Mouse (Mus musculus) hindbrain, embryonic 10.5 days (tissue): ENCODE measurements around the gene Usp47. TPM values are rescaled to one million over a fixed set of nuclear protein-coding genes. Genes with fewer than 3 reads are reported as not detected.
A peak's percentile ranks its signal among the peaks of the same experiment; 100 is the strongest.

Experiments used
- DNase-seq: peaks from one replicate; pipeline ENCODE4 v3.0.0-alpha.2; 2017; ENCODE audit warnings: low spot score
- H3K27ac ChIP-seq: fragments of 300-500 bp; sonication (generic); 2 replicates; pipeline ENCODE4 v1.5.1; 2016; ENCODE audit warnings: mild to moderate bottlenecking, moderate library complexity
- H3K27me3 ChIP-seq: fragments of 300-500 bp; sonication (generic); 2 replicates; pipeline ENCODE4 v1.6.1; 2016; ENCODE audit warnings: mild to moderate bottlenecking; ENCODE audit not compliant: poor library complexity, insufficient read depth, severe bottlenecking
- H3K36me3 ChIP-seq: fragments of 300-500 bp; sonication (generic); 2 replicates; pipeline ENCODE4 v1.6.1; 2016; ENCODE audit warnings: mild to moderate bottlenecking, moderate library complexity
- H3K4me1 ChIP-seq: fragments of 300-500 bp; sonication (generic); replicated peaks from 2 replicates; pipeline ENCODE4 v1.6.1; 2016; ENCODE audit warnings: mild to moderate bottlenecking
- H3K4me3 ChIP-seq: fragments of 300-500 bp; sonication (generic); 2 replicates; pipeline ENCODE4 v1.5.1; 2016; ENCODE audit warnings: mild to moderate bottlenecking, moderate library complexity
- H3K9me3 ChIP-seq: fragments of 300-500 bp; sonication (generic); 2 replicates; pipeline ENCODE4 v1.6.1; 2016; ENCODE audit warnings: mild to moderate bottlenecking, moderate library complexity
- WGBS: fragments of 180-500 bp; shearing (Covaris S2); methylation state at CpG from one replicate; pipeline ENCODE4 v1.1.7; 2016; 5-methylcytosine and 5-hydroxymethylcytosine counted together
- polyA plus RNA-seq: library from polyadenylated mRNA; unstranded; fragments of >200 nt; fragmentation: Nextera tagmentation; extraction: Ambion mirVana; gene quantifications from 2 replicates; pipeline ENCODE4 v1.2.1, GENCODE M21; 2016

The Usp47 gene
- polyA plus RNA-seq, 1 experiment from 2014 or later = 70.9 TPM

GRCm38 (mm10) chr7:112108757-112109156, 85.5 kb downstream of the Usp47 start:
- no peaks in the 10 kb centered on the region for H3K4me1 ChIP-seq
- H3K27me3 ChIP-seq = no peaks in the 10 kb centered on the region
- H3K9me3 ChIP-seq = no peaks in the 10 kb centered on the region
- H3K36me3 ChIP-seq = peaks cover 90% of the 10 kb centered on the region
- no peak overlapping the region for H3K27ac ChIP-seq
- no peak overlapping the region for H3K4me3 ChIP-seq
- DNase-seq = no peak

GRCm38 (mm10) chr7:112110638-112111372, 87.5 kb downstream of the Usp47 start:
- 96% methylated on average over 19 of the region's 19 CpGs for WGBS
- Histone ChIP-seq H3K27me3 (no peaks in the 10 kb centered on the region), H3K36me3 (peaks cover 74% of the 10 kb centered on the region), H3K4me3 (no peak overlapping the region), H3K27ac (no peak overlapping the region), H3K9me3 (no peaks in the 10 kb centered on the region), H3K4me1 (no peaks in the 10 kb centered on the region)
- DNase-seq = no peak

- Histone ChIP-seq H3K9me3 (no peaks in the 10 kb centered on the region), H3K4me3 (no peak overlapping the region), H3K36me3 (peaks cover 12% of the 10 kb centered on the region), H3K27ac (0 out of 2 replicates have a peak overlapping the region, but pooled peaks have one; percentile 31), H3K27me3 (no peaks in the 10 kb centered on the region), H3K4me1 (peaks cover 26% of the 10 kb centered on the region)
- WGBS = 84% methylated on average over 7 of the region's 7 CpGs
- no peak for DNase-seq
These were observed 94.2 kb downstream of the Usp47 start for GRCm38 (mm10) chr7:112117501-112117900.

GRCm38 (mm10) chr7:112118086-112118485, 94.8 kb downstream of the Usp47 start:
- 94% methylated on average over 7 of the region's 7 CpGs for WGBS
- Histone ChIP-seq H3K27ac (0 out of 2 replicates have a peak overlapping the region, but pooled peaks have one; percentile 31), H3K4me1 (peaks cover 26% of the 10 kb centered on the region), H3K27me3 (no peaks in the 10 kb centered on the region), H3K36me3 (peaks cover 8% of the 10 kb centered on the region; the same call in 1 of the 2 replicates), H3K4me3 (no peak overlapping the region), H3K9me3 (no peaks in the 10 kb centered on the region)
- DNase-seq = no peak

- Histone ChIP-seq H3K36me3 (peaks cover 6% of the 10 kb centered on the region; the same call in 1 of the 2 replicates), H3K4me3 (no peak overlapping the region), H3K9me3 (no peaks in the 10 kb centered on the region), H3K4me1 (peaks cover 26% of the 10 kb centered on the region), H3K27me3 (no peaks in the 10 kb centered on the region), H3K27ac (no peak overlapping the region)
- DNase-seq = no peak
- 88% methylated on average over 7 of the region's 7 CpGs for WGBS
These were observed 95.9 kb downstream of the Usp47 start for GRCm38 (mm10) chr7:112119248-112119647.

- H3K36me3 ChIP-seq = peaks cover 3% of the 10 kb centered on the region; the same call in 1 of the 2 replicates
- no peaks in the 10 kb centered on the region for H3K9me3 ChIP-seq
- H3K27ac ChIP-seq = peak overlapping the region; percentile 69
- peaks cover 32% of the 10 kb centered on the region for H3K4me1 ChIP-seq
- no peak for DNase-seq
- whole genome bisulfite sequencing = 68% methylated on average over 11 of the region's 11 CpGs
- H3K4me3 ChIP-seq = no peak overlapping the region
- no peaks in the 10 kb centered on the region for H3K27me3 ChIP-seq
These were observed 97.8 kb downstream of the Usp47 start for GRCm38 (mm10) chr7:112120861-112121810.

GRCm38 (mm10) chr7:112121866-112122500, 98.7 kb downstream of the Usp47 start:
- Histone ChIP-seq H3K9me3 (no peaks in the 10 kb centered on the region), H3K4me3 (no peak overlapping the region), H3K27me3 (no peaks in the 10 kb centered on the region), H3K36me3 (no peaks in the 10 kb centered on the region), H3K4me1 (peaks cover 34% of the 10 kb centered on the region), H3K27ac (peak overlapping the region; percentile 69)
- 74% methylated on average over 11 of the region's 11 CpGs for WGBS
- no peak for DNase-seq

GRCm38 (mm10) chr7:112123612-112124011, 100.3 kb downstream of the Usp47 start:
- H3K9me3 ChIP-seq = no peaks in the 10 kb centered on the region
- H3K36me3 ChIP-seq = no peaks in the 10 kb centered on the region
- peaks cover 43% of the 10 kb centered on the region for H3K4me1 ChIP-seq
- H3K27me3 ChIP-seq = no peaks in the 10 kb centered on the region
- WGBS = 92% methylated on average over 5 of the region's 5 CpGs
- DNase-seq = no peak
- H3K27ac ChIP-seq = no peak overlapping the region
- no peak overlapping the region for H3K4me3 ChIP-seq

- DNase-seq = no peak
- no peaks in the 10 kb centered on the region for H3K27me3 ChIP-seq
- no peak overlapping the region for H3K27ac ChIP-seq
- no peaks in the 10 kb centered on the region for H3K9me3 ChIP-seq
- 89% methylated on average over 7 of the region's 7 CpGs for WGBS
- no peaks in the 10 kb centered on the region for H3K36me3 ChIP-seq
- no peak overlapping the region for H3K4me3 ChIP-seq
- H3K4me1 ChIP-seq = peaks cover 42% of the 10 kb centered on the region
These were observed 102.4 kb downstream of the Usp47 start for GRCm38 (mm10) chr7:112125625-112126260.

- Histone ChIP-seq H3K4me1 (peaks cover 31% of the 10 kb centered on the region), H3K9me3 (no peaks in the 10 kb centered on the region), H3K4me3 (no peak overlapping the region), H3K27ac (no peak overlapping the region), H3K27me3 (no peaks in the 10 kb centered on the region), H3K36me3 (no peaks in the 10 kb centered on the region)
- no peak for DNase-seq
- WGBS = 75% methylated on average over 5 of the region's 5 CpGs
These were observed 103.9 kb downstream of the Usp47 start for GRCm38 (mm10) chr7:112127085-112127637.

GRCm38 (mm10) chr7:112127954-112128353, 104.7 kb downstream of the Usp47 start:
- DNase-seq = no peak
- H3K27ac ChIP-seq = no peak overlapping the region
- no peaks in the 10 kb centered on the region for H3K36me3 ChIP-seq
- H3K27me3 ChIP-seq = no peaks in the 10 kb centered on the region
- no peaks in the 10 kb centered on the region for H3K9me3 ChIP-seq
- no peak overlapping the region for H3K4me3 ChIP-seq
- 89% methylated on average over 4 of the region's 4 CpGs for WGBS
- H3K4me1 ChIP-seq = peaks cover 30% of the 10 kb centered on the region; the same call in 1 of the 2 replicates

- WGBS = 74% methylated on average over 4 of the region's 4 CpGs
- H3K27ac ChIP-seq = 0 out of 2 replicates have a peak overlapping the region, but pooled peaks have one; percentile 8
- no peaks in the 10 kb centered on the region for H3K36me3 ChIP-seq
- no peaks in the 10 kb centered on the region for H3K9me3 ChIP-seq
- peaks cover 30% of the 10 kb centered on the region; the same call in 1 of the 2 replicates for H3K4me1 ChIP-seq
- H3K27me3 ChIP-seq = no peaks in the 10 kb centered on the region
- no peak for DNase-seq
- H3K4me3 ChIP-seq = no peak overlapping the region
These were observed 105.5 kb downstream of the Usp47 start for GRCm38 (mm10) chr7:112128810-112129209.
